Mouse (Mus musculus): ENCODE data around the gene Wdr83os. TPM values are rescaled to one million over a fixed set of nuclear protein-coding genes. Genes with fewer than 3 reads are reported as not detected.

Gene Wdr83os
- 109 and 116 TPM in 2 replicates for polyA plus RNA-seq (2016; fragmentation: Nextera tagmentation; extraction: Ambion mirVana)

GRCm38 (mm10) chr8:85080532-85081215 is at the start of gene Wdr83os:
TSS of gene Wdr83os (plus strand) at chr8:85080740.
- Histone ChIP-seq H3K36me3 (peaks cover 47% of the 10 kb centered on the region), H3K4me3 (peak within 1 kb of the TSS; percentile 96), H3K27me3 (ENCODE audit: low read depth, poor library complexity, severe bottlenecking) (no peaks in the 10 kb centered on the region), H3K4me1 (peaks cover 42% of the 10 kb centered on the region), H3K27ac (peak within 1 kb of the TSS; percentile 87), H3K9me3 (replicated peaks) (no peaks in the 10 kb centered on the region)
- under 1% methylated on average over 30 of the region's 30 CpGs for WGBS
- DNase-seq (ENCODE audit: low spot score): peak; percentile 76

DNA sequence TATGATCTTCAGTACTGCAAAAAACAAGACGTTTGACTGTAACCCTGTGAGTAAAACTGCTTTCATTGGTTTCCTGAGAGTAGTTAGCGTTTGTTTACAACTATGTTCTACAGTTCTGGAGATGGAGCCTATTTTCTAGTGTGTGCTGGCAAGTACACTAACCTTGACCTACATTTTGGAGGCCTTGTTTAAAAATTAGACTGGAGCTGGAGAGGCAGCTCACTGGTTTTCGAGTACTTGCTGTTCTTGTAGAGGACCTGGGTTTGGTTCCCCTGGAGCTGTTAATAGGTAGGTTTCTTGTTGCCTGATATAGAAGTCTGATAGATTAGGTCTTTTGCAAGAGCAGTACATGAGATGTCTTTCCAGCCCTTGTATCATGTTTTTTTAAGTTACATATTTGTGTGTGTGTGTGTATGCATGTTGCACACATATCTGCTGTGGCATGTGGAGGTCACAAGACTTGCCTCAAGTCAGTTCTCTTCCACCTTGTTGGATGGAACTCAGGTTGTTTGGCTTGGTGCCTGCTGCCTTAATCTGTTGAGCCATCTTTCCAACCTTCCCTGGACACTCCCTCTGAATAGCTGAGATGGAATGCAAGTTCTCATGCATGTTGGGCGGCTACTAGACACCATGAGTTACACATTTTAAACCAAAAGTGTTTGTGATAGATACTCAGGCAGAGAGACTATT is 47.8 kb upstream of the Wdr83os start:
- Histone ChIP-seq H3K27me3 (ENCODE audit: low read depth, poor library complexity, severe bottlenecking) (no peaks in the 10 kb centered on the region), H3K9me3 (replicated peaks) (no peaks in the 10 kb centered on the region), H3K36me3 (peaks cover 58% of the 10 kb centered on the region), H3K27ac (no peak overlapping the region), H3K4me1 (peaks cover 37% of the 10 kb centered on the region), H3K4me3 (no peak overlapping the region)
- WGBS: 89% methylated on average over 4 of the region's 4 CpGs
- DNase-seq (ENCODE audit: low spot score): no peak

- peaks cover 37% of the 10 kb centered on the region for H3K4me1 ChIP-seq
- 39% methylated on average over 1 of the region's 1 CpGs for WGBS
Measured at GRCm38 (mm10) chr8:85033867-85034266, 46.7 kb upstream of the Wdr83os start.

DNA sequence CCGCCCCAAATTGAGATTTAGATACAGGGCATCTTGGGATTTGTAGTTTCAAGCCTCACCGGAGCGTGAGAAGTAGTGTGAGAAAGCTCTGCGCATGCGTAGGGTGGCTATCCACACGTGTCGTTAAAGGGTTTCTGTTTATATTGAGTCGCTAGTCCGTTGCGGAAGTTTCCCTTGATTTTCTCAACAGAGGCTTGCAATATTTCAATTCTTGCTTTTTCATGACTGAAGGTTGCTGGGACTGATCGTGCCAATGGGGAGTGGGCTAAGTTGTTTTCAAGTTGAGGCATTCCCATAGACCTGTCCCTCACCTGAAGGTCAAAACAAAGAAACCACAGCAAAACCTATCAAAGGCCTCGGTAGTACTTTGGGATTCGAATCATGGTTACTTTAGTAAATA is 45.8 kb upstream of the Wdr83os start:
- Histone ChIP-seq H3K9me3 (replicated peaks) (no peaks in the 10 kb centered on the region), H3K27me3 (ENCODE audit: low read depth, poor library complexity, severe bottlenecking) (no peaks in the 10 kb centered on the region), H3K36me3 (peaks cover 51% of the 10 kb centered on the region), H3K4me1 (peaks cover 34% of the 10 kb centered on the region), H3K4me3 (peak overlapping the region; percentile 81), H3K27ac (peak overlapping the region; percentile 99)
- WGBS: 4% methylated on average over 13 of the region's 13 CpGs
- DNase-seq (ENCODE audit: low spot score): peak; percentile 83

More at GRCm38 (mm10) chr8:85033867-85034266, 46.7 kb upstream of the Wdr83os start:
- Histone ChIP-seq H3K9me3 (replicated peaks) (no peaks in the 10 kb centered on the region), H3K36me3 (peaks cover 54% of the 10 kb centered on the region), H3K4me3 (0 out of 2 replicates have a peak overlapping the region, but pooled peaks have one; percentile 81), H3K27me3 (ENCODE audit: low read depth, poor library complexity, severe bottlenecking) (no peaks in the 10 kb centered on the region), H3K27ac (no peak overlapping the region)
- DNase-seq (ENCODE audit: low spot score): no peak

DNA sequence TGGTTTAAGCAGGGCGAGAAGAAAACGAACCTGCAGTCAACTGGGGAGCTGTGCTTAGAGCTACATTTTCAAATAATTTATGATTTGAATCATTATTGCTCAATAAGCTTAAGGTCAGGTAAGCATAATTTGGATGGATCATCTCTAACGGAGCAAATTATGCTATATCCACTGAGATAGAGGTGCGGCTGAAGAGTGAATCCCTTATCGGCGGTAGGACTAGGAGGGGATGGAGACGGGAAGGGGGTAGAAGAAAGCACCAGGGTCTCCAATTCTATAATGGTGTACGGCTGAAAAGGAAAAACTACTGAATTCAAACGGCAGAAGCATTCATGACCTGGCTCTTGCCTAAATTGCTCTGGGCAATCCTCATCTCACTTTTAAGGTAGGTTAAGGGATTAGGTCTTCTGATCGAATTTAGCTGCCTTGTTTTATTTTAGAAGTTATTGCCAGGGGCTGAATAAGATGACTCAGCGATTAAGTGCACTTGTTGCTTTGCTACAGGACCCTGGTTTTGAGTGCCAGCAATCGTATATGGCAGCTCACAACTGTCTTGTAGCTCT is 45.3 kb upstream of the Wdr83os start:
- WGBS: 8% methylated on average over 12 of the region's 12 CpGs
- peak overlapping the region; percentile 81 for H3K4me3 ChIP-seq
- H3K27ac ChIP-seq: peak overlapping the region; percentile 99
- no peaks in the 10 kb centered on the region for H3K9me3 ChIP-seq (replicated peaks)
- no peak for DNase-seq (ENCODE audit: low spot score)
- no peaks in the 10 kb centered on the region for H3K27me3 ChIP-seq (ENCODE audit: low read depth, poor library complexity, severe bottlenecking)
- peaks cover 34% of the 10 kb centered on the region for H3K4me1 ChIP-seq
- peaks cover 51% of the 10 kb centered on the region for H3K36me3 ChIP-seq

DNA sequence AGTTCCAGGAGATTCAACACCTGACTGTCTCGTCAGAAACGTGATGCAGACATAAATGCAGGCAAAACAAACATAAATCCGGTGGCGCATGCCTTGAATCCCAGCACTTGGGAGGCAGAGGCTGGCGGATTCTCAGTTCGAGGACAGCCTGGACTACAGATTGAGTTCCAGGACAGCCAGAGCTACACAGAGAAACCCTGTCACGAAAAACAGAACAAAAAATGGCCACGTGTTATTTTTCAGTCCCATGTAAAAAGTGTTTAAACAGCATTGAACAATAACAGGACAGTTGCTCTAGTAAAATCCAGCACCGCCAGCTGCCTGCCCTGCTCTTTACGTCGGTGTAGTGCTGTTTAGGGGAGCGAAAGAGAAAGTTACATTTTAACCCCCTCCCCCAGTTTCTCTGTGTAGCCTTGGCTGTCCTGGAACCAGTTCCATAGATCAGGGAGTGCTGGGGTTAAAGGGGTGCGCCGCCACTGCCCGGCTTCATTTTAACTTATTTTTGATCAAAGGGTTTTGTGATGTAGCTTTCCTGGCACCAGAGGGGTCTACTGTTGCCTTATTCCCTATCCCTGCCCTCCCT is 44.7 kb upstream of the Wdr83os start:
- Histone ChIP-seq H3K36me3 (peaks cover 51% of the 10 kb centered on the region), H3K27me3 (ENCODE audit: low read depth, poor library complexity, severe bottlenecking) (no peaks in the 10 kb centered on the region), H3K4me1 (peaks cover 34% of the 10 kb centered on the region), H3K27ac (peak overlapping the region; percentile 99), H3K4me3 (peak overlapping the region; percentile 81), H3K9me3 (replicated peaks) (no peaks in the 10 kb centered on the region)
- peak; percentile 51 for DNase-seq (ENCODE audit: low spot score)
- 2% methylated on average over 15 of the region's 15 CpGs for WGBS

GRCm38 (mm10) chr8:85036381-85036717 is 44.2 kb upstream of the Wdr83os start:
- 0% methylated on average over 9 of the region's 9 CpGs for WGBS
- H3K9me3 ChIP-seq (replicated peaks): no peaks in the 10 kb centered on the region
- H3K27ac ChIP-seq: peak overlapping the region; percentile 99
- no peak for DNase-seq (ENCODE audit: low spot score)
- peaks cover 52% of the 10 kb centered on the region for H3K36me3 ChIP-seq
- H3K4me1 ChIP-seq: peaks cover 34% of the 10 kb centered on the region
- no peaks in the 10 kb centered on the region for H3K27me3 ChIP-seq (ENCODE audit: low read depth, poor library complexity, severe bottlenecking)
- peak overlapping the region; percentile 81 for H3K4me3 ChIP-seq

- Histone ChIP-seq H3K27ac (peak within 1 kb of the TSS; percentile 99), H3K9me3 (replicated peaks) (no peaks in the 10 kb centered on the region), H3K36me3 (peaks cover 52% of the 10 kb centered on the region), H3K4me1 (peaks cover 34% of the 10 kb centered on the region), H3K27me3 (ENCODE audit: low read depth, poor library complexity, severe bottlenecking) (no peaks in the 10 kb centered on the region), H3K4me3 (peak within 1 kb of the TSS; percentile 81)
- WGBS: 1% methylated on average over 59 of the region's 59 CpGs
- DNase-seq (ENCODE audit: low spot score): peak; percentile 92
Measured at GRCm38 (mm10) chr8:85036718-85037365, 43.7 kb upstream of the Wdr83os start, which contains the start of gene Tnpo2. TSS of gene Tnpo2 (plus strand) at chr8:85036915.

DNA sequence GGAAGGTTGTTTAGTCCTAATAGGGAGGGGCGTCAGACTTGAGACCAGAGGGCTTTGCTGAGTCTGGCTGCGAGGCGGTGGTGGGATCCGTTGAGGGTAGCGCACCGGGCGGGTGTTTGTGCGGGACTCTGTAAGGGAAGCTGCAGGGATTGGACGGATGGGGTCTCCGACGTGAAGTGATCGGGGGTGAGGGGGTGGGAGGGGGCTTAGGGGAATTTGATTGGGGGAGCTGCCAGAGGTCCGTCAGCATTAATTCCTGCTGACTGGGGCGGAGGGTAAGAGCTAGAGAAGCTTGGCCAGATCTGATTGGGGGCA is 43.2 kb upstream of the Wdr83os start:
- WGBS: under 1% methylated on average over 14 of the region's 14 CpGs
- Histone ChIP-seq H3K4me1 (peaks cover 34% of the 10 kb centered on the region), H3K27me3 (ENCODE audit: low read depth, poor library complexity, severe bottlenecking) (no peaks in the 10 kb centered on the region), H3K4me3 (peak overlapping the region; percentile 81), H3K9me3 (replicated peaks) (no peaks in the 10 kb centered on the region), H3K36me3 (peaks cover 52% of the 10 kb centered on the region), H3K27ac (peak overlapping the region; percentile 99)
- no peak for DNase-seq (ENCODE audit: low spot score)

GRCm38 (mm10) chr8:85037681-85038531 is 42.6 kb upstream of the Wdr83os start:
- Histone ChIP-seq H3K27me3 (ENCODE audit: low read depth, poor library complexity, severe bottlenecking) (no peaks in the 10 kb centered on the region), H3K4me1 (peaks cover 34% of the 10 kb centered on the region), H3K27ac (peak overlapping the region; percentile 99), H3K9me3 (replicated peaks) (no peaks in the 10 kb centered on the region), H3K4me3 (peak overlapping the region; percentile 81), H3K36me3 (peaks cover 52% of the 10 kb centered on the region)
- under 1% methylated on average over 57 of the region's 57 CpGs for WGBS
- peak; percentile 79 for DNase-seq (ENCODE audit: low spot score)

- no peaks in the 10 kb centered on the region for H3K9me3 ChIP-seq (replicated peaks)
- H3K27ac ChIP-seq: no peak overlapping the region
- DNase-seq (ENCODE audit: low spot score): no peak
- 96% methylated on average over 6 of the region's 6 CpGs for WGBS
- H3K27me3 ChIP-seq (ENCODE audit: low read depth, poor library complexity, severe bottlenecking): no peaks in the 10 kb centered on the region
- no peak overlapping the region for H3K4me3 ChIP-seq
- H3K4me1 ChIP-seq: peaks cover 7% of the 10 kb centered on the region
- peaks cover 95% of the 10 kb centered on the region for H3K36me3 ChIP-seq
Measured at GRCm38 (mm10) chr8:85043619-85044018, 36.9 kb upstream of the Wdr83os start.

GRCm38 (mm10) chr8:85057367-85057766 is 23.2 kb upstream of the Wdr83os start:
- H3K27ac ChIP-seq: no peak overlapping the region
- peaks cover 58% of the 10 kb centered on the region for H3K36me3 ChIP-seq
- H3K27me3 ChIP-seq (ENCODE audit: low read depth, poor library complexity, severe bottlenecking): no peaks in the 10 kb centered on the region
- 84% methylated on average over 7 of the region's 7 CpGs for WGBS
- no peak for DNase-seq (ENCODE audit: low spot score)
- H3K4me3 ChIP-seq: no peak overlapping the region
- H3K4me1 ChIP-seq: peaks cover 12% of the 10 kb centered on the region
- no peaks in the 10 kb centered on the region for H3K9me3 ChIP-seq (replicated peaks)
